Mouse (Mus musculus) testis, adult 2 months (tissue): Measurements from ENCODE around the gene Fuca1.

Experiments
- CTCF ChIP-seq: fragments of 200-500 bp; IDR thresholded peaks from 2 replicates; pipeline ENCODE4 v1.5.1; 2012; ENCODE audit warnings: low read depth, mild to moderate bottlenecking, inconsistent platforms, low read length, moderate library complexity; ENCODE audit not compliant: control insufficient read depth, insufficient read depth, insufficient replicate concordance
- POLR2A ChIP-seq: fragments of 200-500 bp; IDR thresholded peaks from 2 replicates; pipeline ENCODE4 v1.6.1; 2012; ENCODE audit warnings: low read depth, mild to moderate bottlenecking, inconsistent platforms, low read length, moderate library complexity; ENCODE audit not compliant: control insufficient read depth

DNA sequence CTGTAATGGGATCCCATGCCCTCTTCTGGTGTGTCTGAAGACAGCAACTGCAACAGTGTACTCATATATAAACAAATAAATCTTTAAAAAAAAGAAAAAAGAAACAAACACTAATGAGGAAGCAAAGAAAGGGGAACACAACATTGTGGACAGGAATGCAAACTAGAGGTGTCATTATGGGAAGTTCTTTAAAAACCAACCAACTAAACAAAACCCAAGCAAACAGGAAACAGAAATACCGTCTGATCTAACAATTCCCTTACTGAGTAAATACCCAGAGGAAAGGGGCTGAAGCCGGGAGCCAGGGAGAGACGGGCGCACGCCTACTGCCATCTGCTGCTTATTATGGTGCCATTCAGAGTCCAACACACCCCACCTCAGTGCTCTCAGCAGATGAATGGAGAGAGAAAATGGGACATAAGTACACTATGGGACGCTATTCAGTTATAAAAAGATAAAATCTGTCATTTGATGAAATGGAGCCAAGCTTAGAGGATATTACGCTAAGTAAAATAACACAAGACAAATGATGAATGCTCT lies 61.1 kb downstream of the Fuca1 start:
- no peak for TF ChIP-seq POLR2A
- TF ChIP-seq CTCF: no peak
